Mouse (Mus musculus) bone marrow, adult 2 months (tissue): ENCODE results near the gene Mcf2.

Experiments used
- CTCF ChIP-seq: fragments of 200-500 bp; IDR thresholded peaks from 2 replicates; pipeline ENCODE4 v1.5.1; 2011; ENCODE audit warnings: low read length, control low read depth; ENCODE audit not compliant: control insufficient read depth, insufficient read depth
- POLR2A ChIP-seq: fragments of 200-500 bp; IDR thresholded peaks from 2 replicates; pipeline ENCODE4 v1.6.1; 2011; ENCODE audit warnings: low read depth, mild to moderate bottlenecking, control low read depth, low read length, borderline replicate concordance; ENCODE audit not compliant: control insufficient read depth

GRCm38 (mm10) chrX:60147268-60147974, 31.5 kb downstream of the Mcf2 start:
- TF ChIP-seq CTCF = no peak
- TF ChIP-seq POLR2A = no peak
